Mouse (Mus musculus) embryonic facial prominence, embryonic 10.5 days (tissue): Measurements from ENCODE around the gene Phox2a. TPM values are rescaled to one million over a fixed set of nuclear protein-coding genes. Genes with fewer than 3 reads are reported as not detected.

Source experiments
- DNase-seq: peaks from one replicate; pipeline ENCODE4 v3.0.0-alpha.2; 2017; ENCODE audit warnings: low spot score
- H3K27ac ChIP-seq: fragments of 300-500 bp; sonication (generic); replicated peaks from 2 replicates; pipeline ENCODE4 v1.5.1; 2016; ENCODE audit warnings: mild to moderate bottlenecking
- H3K27me3 ChIP-seq: fragments of 300-500 bp; sonication (generic); replicated peaks from 2 replicates; pipeline ENCODE4 v1.6.1; 2016; ENCODE audit warnings: low read depth, mild to moderate bottlenecking; ENCODE audit not compliant: poor library complexity, severe bottlenecking
- H3K36me3 ChIP-seq: fragments of 300-500 bp; sonication (generic); replicated peaks from 2 replicates; pipeline ENCODE4 v1.6.1; 2016; ENCODE audit warnings: mild to moderate bottlenecking, moderate library complexity
- H3K4me1 ChIP-seq: fragments of 300-500 bp; sonication (generic); 2 replicates; pipeline ENCODE4 v1.6.1; 2016
- H3K4me3 ChIP-seq: fragments of 300-500 bp; sonication (generic); 2 replicates; pipeline ENCODE4 v1.5.1; 2016; ENCODE audit warnings: mild to moderate bottlenecking, moderate library complexity
- H3K9me3 ChIP-seq: fragments of 300-500 bp; sonication (generic); 2 replicates; pipeline ENCODE4 v1.6.1; 2016; ENCODE audit warnings: mild to moderate bottlenecking
- WGBS: fragments of 180-500 bp; shearing (Covaris S2); methylation state at CpG from one replicate; pipeline ENCODE4 v1.1.7; 2016; 5-methylcytosine and 5-hydroxymethylcytosine counted together
- polyA plus RNA-seq: library from polyadenylated mRNA; unstranded; fragments of >200 nt; fragmentation: Nextera tagmentation; extraction: Ambion mirVana; gene quantifications from 2 replicates; pipeline ENCODE4 v1.2.1, GENCODE M21; 2016

Phox2a gene
- 0.26 and 1.2 TPM in 2 replicates for polyA plus RNA-seq

DNA sequence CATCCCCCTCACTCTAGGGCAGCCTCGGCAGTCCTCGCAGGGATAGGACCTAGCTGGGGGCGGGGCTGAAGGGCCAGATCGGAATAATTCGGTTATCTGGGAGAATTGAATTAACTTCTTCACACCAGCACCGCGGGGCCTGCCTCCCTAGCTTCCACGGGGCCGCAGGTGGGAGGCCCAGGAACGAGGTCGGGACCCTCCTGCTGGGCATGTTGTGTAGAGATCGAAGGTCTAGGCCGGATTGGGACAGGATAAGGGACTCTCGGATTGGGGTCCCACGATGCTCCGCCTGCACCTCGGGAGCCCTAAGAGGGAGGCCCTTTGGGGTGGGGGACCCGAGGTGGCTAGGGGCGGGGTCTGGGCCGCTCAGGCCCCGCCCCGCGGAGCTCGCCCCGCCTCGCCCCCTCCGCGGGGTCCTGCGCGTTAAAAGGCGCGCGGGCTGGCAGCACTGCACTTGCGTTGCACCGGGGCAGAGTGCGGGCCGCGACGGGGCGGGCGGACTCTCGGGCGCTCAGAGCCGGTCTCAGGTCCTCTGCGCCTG, at the start of gene Phox2a:
Phox2a (plus strand) TSS at position 453 of the 541 bp plus-strand sequence.
- Histone ChIP-seq H3K27ac (no peak within 1 kb of the TSS; the same call in 1 of the 2 replicates), H3K36me3 (peaks cover 3% of the 10 kb centered on the region), H3K27me3 (peaks cover 78% of the 10 kb centered on the region), H3K4me1 (peaks cover 41% of the 10 kb centered on the region), H3K4me3 (peak within 1 kb of the TSS; percentile 52), H3K9me3 (no peaks in the 10 kb centered on the region)
- DNase-seq = peak; percentile 36
- 1% methylated on average over 45 of the region's 45 CpGs for WGBS

DNA sequence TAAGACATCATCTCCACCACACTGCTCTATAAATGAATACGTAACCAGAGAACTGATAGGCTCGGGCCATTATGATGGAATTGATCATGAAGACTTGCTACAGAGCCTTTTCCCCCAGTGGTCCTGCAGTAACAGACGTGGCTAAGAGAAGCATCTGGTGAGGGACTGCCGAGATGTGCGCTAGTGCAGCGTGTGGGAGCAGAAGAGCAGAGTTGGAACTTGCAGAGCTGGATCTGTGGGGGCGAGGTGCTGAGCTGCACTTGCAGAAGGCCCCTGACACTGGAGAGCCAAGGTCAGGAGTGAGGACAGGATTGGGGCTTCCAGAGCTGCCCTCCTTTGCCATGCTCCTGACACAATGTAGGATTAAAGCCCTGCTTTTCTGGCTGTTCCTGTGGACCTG, 48.1 kb upstream of the Phox2a start:
- Histone ChIP-seq H3K9me3 (no peaks in the 10 kb centered on the region), H3K36me3 (peaks cover 28% of the 10 kb centered on the region), H3K27ac (no peak overlapping the region), H3K4me1 (peaks cover 37% of the 10 kb centered on the region), H3K4me3 (no peak overlapping the region), H3K27me3 (no peaks in the 10 kb centered on the region)
- DNase-seq = no peak
- WGBS = 83% methylated on average over 7 of the region's 7 CpGs

DNA sequence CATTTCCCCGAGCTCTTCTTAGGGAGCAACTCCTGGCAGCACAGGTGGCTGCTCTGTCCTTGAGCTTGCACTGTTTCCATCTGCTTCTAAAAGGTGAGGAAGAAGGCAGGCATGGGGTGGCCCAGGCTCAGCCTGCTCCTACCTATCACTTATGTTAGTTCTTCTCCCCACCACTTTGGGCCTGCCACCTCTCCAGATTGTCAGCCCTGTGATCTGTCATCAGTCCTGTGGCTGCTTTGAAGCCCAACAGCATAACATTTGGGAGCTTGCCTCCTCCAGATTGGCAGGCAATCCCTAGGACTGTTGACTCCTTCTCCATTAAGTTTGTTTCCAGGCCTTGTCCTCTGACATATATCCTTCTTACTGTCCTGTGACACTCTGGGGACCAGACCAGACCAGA, 46.5 kb upstream of the Phox2a start:
- peak overlapping the region; percentile 57; the same call in 1 of the 2 replicates for H3K27ac ChIP-seq
- H3K4me3 ChIP-seq = no peak overlapping the region
- no peaks in the 10 kb centered on the region for H3K9me3 ChIP-seq
- WGBS = 85% methylated on average over 1 of the region's 1 CpGs
- peaks cover 37% of the 10 kb centered on the region for H3K4me1 ChIP-seq
- H3K27me3 ChIP-seq = no peaks in the 10 kb centered on the region
- peaks cover 27% of the 10 kb centered on the region for H3K36me3 ChIP-seq
- DNase-seq = no peak

DNA sequence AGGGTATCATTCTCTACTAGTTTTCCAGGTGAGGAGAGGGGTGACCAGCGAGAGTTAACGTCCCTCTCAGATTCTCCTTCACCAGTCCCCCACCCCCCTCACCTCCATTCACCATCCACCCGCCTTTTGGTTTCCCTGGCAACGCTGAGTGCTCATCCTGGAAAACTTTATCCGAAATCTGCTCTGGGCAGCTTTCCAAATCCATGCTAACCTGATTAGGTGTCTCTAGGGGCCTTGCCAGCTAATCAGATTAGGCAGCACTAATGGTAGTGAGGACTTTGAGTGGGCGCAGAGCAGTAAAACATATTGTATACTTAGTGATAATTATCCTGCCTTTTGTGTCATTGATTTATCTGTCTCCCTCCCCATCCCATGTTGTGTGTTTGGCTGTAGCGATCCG, 45.4 kb upstream of the Phox2a start:
- peak; percentile 39 for DNase-seq

DNA sequence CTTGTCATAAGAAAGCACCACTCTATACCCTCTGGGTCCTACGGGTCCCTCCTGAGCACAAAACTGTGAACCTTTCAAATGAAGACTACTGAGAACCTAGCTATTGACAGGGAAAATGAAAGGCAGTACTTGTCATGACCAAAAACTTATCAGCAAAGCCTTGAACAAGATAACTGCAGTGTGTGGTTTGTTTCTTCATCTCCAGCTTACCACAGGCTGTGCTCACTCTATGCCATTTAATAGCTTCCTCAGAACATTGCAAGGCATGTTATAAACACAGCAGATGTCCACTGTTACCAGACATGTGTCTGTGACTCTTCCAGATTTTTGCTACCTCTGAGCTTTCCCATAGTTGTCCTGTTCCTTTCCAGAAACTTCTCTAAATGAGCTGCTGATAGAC, 41.1 kb upstream of the Phox2a start:
- H3K9me3 ChIP-seq = no peaks in the 10 kb centered on the region
- WGBS = 91% methylated on average over 1 of the region's 1 CpGs
- peaks cover 54% of the 10 kb centered on the region for H3K36me3 ChIP-seq
- no peak overlapping the region for H3K4me3 ChIP-seq
- DNase-seq = no peak
- H3K27ac ChIP-seq = no peak overlapping the region
- H3K4me1 ChIP-seq = peaks cover 15% of the 10 kb centered on the region
- no peaks in the 10 kb centered on the region for H3K27me3 ChIP-seq

More for the DNA sequence above, 45.4 kb upstream of the Phox2a start:
- 56% methylated on average over 8 of the region's 8 CpGs for WGBS
- no peaks in the 10 kb centered on the region for H3K9me3 ChIP-seq
- H3K4me3 ChIP-seq = no peak overlapping the region
- H3K27me3 ChIP-seq = no peaks in the 10 kb centered on the region
- H3K36me3 ChIP-seq = peaks cover 27% of the 10 kb centered on the region
- no peak overlapping the region for H3K27ac ChIP-seq
- peaks cover 37% of the 10 kb centered on the region for H3K4me1 ChIP-seq

DNA sequence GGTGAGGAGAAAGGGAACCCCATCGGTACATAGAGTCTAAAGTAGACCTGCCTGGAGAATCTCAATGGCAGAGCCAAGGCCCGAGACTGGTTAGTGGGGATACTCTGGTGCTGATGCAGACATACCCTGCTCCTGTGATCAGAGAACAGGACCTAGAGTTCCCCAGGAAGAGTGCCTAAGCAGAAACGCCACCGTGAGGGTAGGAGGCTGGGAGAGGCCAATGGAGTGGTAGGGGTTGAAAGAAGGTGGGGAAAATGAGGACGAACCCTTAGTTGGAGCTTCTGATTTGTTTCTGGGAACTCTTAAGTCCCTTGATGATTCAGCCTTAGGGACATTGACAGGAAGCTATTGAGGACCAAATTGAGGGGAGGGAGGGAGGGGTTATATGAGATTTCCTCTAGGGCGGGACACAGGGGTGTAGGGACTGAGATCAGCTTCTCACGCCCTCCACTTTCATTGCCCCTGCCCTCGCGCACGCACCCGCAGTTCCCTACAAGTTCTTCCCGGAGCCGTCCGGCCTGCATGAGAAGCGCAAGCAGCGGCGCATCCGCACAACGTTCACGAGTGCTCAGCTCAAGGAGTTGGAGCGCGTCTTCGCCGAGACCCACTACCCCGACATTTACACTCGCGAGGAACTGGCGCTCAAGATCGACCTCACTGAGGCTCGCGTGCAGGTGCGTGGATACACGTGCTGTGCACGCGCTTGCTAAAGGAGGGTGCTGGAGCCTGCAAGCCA, 2.4 kb downstream of the Phox2a start:
- 2% methylated on average over 35 of the region's 35 CpGs for WGBS
- no peak overlapping the region; the same call in 1 of the 2 replicates for H3K27ac ChIP-seq
- peak; percentile 55 for DNase-seq

DNA sequence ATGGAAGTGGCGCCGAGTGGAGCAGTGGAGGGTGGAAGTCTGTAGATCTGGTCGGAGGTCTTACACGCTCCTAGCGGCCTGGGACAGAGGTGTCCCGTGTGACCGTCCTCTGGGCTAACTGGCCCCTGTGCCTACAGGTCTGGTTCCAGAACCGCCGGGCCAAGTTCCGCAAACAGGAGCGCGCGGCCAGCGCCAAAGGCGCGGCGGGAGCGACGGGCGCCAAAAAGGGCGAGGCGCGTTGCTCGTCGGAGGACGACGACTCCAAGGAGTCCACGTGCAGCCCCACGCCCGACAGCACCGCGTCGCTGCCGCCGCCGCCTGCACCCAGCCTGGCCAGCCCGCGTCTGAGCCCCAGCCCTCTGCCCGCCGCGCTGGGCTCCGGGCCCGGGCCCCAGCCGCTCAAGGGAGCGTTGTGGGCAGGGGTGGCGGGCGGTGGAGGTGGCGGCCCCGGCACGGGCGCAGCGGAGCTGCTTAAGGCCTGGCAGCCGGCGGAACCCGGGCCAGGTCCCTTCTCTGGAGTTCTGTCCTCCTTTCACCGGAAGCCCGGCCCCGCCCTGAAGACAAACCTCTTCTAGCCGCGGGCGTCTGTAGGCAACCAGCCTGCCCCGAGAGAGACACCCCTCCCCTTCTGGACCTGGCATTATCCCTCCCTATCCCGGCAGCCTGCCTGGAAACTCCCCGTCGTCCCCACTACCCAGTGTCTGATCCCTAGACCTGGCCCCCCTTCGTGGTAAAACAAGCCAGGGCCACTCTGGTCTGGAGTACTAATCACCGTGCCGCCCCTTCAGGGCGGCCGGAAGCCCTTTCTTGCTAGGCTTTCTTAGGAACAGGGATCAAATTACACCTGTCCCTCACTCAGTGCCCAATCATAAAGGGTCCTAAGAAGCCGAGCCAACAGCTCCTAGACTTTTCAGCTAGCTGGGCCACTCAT, 3.7 kb downstream of the Phox2a start:
- H3K36me3 ChIP-seq = peaks cover 42% of the 10 kb centered on the region
- H3K27me3 ChIP-seq = peaks cover 75% of the 10 kb centered on the region
- WGBS = under 1% methylated on average over 71 of the region's 71 CpGs
- H3K4me3 ChIP-seq = peak overlapping the region; percentile 64
- no peaks in the 10 kb centered on the region for H3K9me3 ChIP-seq
- peak overlapping the region; percentile 90 for H3K27ac ChIP-seq
- DNase-seq = peak; percentile 88
- peaks cover 55% of the 10 kb centered on the region for H3K4me1 ChIP-seq

More for the DNA sequence above, 2.4 kb downstream of the Phox2a start:
- Histone ChIP-seq H3K9me3 (no peaks in the 10 kb centered on the region), H3K4me1 (peaks cover 55% of the 10 kb centered on the region), H3K4me3 (peak overlapping the region; percentile 64), H3K36me3 (peaks cover 29% of the 10 kb centered on the region), H3K27me3 (peaks cover 89% of the 10 kb centered on the region)

DNA sequence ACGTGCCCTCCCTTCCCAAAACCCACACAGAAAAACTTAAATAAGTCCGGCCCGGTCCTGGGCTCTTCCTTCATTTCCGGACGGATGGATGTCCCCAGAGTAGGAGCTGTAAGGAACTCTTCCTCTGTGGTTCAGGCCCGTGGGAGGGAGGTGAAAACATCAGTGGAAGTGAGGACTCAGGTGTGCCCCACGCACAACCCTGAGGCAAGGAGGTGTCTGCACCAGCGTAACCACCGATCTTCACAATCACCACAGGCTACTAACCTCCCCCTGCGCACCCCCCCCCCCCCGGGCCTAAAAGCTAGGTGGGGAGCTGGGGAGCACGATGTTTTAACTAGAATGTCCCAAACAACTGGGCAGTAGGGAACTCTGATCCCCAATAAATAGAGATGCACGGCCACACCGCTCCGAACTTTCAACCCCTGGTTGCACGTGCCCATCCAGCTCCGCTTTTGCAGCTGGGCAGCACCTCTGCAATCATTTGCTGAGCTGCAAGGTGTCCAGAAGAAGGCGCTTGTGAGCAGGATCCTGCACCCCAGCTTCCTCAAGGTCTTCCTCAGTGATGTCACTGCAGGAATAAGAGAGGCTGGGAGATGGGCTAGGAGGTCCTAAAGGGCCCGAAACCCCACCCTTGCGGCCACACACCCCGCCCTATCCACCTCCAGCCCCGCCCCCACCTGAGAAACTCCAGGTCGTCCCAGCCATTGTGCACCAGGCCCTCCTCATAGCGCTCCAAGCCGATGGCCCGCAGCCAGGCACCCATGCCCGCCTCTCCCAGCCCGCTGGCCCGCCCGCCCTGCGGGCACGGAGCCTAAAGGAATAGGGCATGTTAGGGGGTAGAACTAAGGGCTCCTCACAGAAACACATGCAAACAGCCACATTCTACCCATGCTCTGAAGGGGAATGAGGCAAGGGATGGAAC, 5.0 kb downstream of the Phox2a start:
- Histone ChIP-seq H3K27me3 (peaks cover 63% of the 10 kb centered on the region), H3K4me3 (0 out of 2 replicates have a peak overlapping the region, but pooled peaks have one; percentile 64), H3K36me3 (peaks cover 55% of the 10 kb centered on the region), H3K9me3 (no peaks in the 10 kb centered on the region), H3K4me1 (peaks cover 49% of the 10 kb centered on the region), H3K27ac (no peak overlapping the region)
- 27% methylated on average over 32 of the region's 32 CpGs for WGBS
- peak; percentile 62 for DNase-seq

DNA sequence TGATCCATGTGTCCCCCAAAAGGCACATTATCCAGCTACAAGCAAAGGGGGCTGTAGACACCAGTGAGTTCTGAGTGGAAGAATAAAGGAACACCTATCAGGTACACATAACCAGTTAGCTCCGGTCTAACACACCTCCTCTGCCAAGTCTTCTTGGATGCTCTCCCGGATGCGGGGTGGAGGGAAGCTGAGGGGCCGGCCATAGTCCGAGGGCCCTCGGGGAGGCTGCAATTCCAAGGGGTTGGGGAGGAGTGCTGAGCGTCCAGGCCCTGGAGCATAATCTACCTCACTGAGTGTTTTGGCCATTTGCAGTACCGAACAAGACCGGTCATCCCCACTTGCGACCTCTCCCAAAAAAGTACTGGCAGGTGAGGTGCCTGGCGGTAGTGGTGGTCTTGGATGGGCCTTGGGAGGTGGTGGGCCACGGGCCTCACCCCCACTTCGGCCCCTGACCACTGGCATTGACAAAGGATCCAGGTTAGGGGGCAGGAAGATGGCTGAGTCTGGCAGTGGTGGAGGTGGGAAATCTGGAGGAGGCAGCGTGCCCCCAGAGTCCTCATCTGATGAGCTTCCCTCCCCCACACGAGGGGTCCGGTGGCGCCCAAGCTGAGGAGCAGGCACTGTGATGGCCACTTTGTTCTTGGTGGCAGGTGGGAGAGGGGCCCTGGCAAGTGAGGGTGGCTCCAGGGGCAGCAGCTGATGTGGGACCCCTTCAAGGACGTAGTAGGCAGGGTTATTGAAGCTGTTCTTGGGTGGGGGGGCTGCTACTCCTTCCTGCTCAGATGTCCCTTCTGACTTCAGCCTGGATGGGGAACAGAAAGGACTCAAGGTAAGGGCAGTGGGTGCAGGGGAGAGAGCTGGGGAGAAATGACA, 5.9 kb downstream of the Phox2a start:
- Histone ChIP-seq H3K27me3 (peaks cover 54% of the 10 kb centered on the region), H3K9me3 (no peaks in the 10 kb centered on the region), H3K4me1 (peaks cover 43% of the 10 kb centered on the region), H3K4me3 (0 out of 2 replicates have a peak overlapping the region, but pooled peaks have one; percentile 6), H3K27ac (no peak overlapping the region), H3K36me3 (peaks cover 64% of the 10 kb centered on the region)
- no peak for DNase-seq
- WGBS = 85% methylated on average over 18 of the region's 18 CpGs

DNA sequence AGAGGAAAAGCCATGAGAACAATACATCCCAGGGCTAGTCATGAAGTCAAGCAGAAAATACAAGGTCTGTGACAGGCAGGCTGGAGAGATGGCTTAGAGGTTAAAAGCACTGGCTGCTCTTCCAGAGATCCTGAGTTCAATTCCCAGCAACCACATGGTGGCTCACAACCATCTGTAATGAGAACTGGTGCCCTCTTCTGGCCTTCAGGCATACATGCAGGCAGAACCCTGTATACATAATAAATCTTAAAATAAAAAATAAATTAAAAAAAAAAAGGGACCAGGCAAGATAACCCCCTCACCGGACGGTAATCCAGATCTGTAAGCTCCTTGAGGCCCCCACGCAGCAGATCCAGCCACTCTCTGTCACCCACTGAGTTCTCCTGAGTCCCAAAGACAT, 12.3 kb downstream of the Phox2a start:
- H3K36me3 ChIP-seq = peaks cover 91% of the 10 kb centered on the region
- WGBS = 99% methylated on average over 3 of the region's 3 CpGs

DNA sequence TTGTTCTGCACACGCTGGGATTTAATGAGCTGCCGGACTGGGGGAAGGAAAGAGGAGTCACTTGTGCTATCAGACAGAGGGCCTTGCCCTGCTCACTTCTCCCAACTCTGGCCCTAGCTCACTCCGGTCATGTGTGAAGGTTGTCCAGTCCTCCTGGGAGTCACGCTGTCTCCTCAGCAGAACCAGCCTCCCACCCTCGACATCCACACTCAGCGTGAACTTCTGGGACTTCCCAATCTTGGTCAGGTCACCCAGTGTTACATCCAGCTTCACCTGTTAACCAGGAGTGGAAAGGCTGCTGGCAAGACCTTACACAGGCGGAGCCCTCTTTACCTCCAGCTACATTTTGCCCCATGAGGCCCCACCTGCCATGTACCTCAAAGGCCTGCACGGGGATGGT, 13.3 kb downstream of the Phox2a start:
- WGBS = 92% methylated on average over 8 of the region's 8 CpGs
- Histone ChIP-seq H3K27me3 (no peaks in the 10 kb centered on the region), H3K36me3 (peaks cover 80% of the 10 kb centered on the region), H3K27ac (no peak overlapping the region), H3K4me3 (no peak overlapping the region), H3K4me1 (peaks cover 29% of the 10 kb centered on the region), H3K9me3 (no peaks in the 10 kb centered on the region)
- no peak for DNase-seq

More for the DNA sequence above, 12.3 kb downstream of the Phox2a start:
- DNase-seq = no peak
- Histone ChIP-seq H3K27me3 (no peaks in the 10 kb centered on the region), H3K27ac (no peak overlapping the region), H3K9me3 (no peaks in the 10 kb centered on the region), H3K4me3 (no peak overlapping the region), H3K4me1 (peaks cover 19% of the 10 kb centered on the region)
